Mouse (Mus musculus) gonadal fat pad, adult 2 months (tissue): ENCODE results near the gene Mrpl35. TPM values are rescaled to one million over a fixed set of nuclear protein-coding genes. Genes with fewer than 3 reads are reported as not detected.
A peak's percentile ranks its signal among the peaks of the same experiment; 100 is the strongest.
"Not testable (repeated sequence)": the region's sequence is repeated elsewhere in the genome, so short reads cannot be mapped to it uniquely, and the experiment has no call there.

ENCODE experiments used
- DNase-seq: peaks from one replicate; pipeline ENCODE4 v3.0.0-alpha.2; 2012; ENCODE audit warnings: low read depth
- polyA plus RNA-seq: library from polyadenylated mRNA; depleted of rRNA; stranded (reverse); fragments of >200 nt; gene quantifications from 2 replicates; pipeline ENCODE4 v1.2.3, GENCODE M21; 2012; rRNA removed

Gene Mrpl35
- polyA plus RNA-seq, result 5.8 and 8.1 TPM in 2 replicates

DNA sequence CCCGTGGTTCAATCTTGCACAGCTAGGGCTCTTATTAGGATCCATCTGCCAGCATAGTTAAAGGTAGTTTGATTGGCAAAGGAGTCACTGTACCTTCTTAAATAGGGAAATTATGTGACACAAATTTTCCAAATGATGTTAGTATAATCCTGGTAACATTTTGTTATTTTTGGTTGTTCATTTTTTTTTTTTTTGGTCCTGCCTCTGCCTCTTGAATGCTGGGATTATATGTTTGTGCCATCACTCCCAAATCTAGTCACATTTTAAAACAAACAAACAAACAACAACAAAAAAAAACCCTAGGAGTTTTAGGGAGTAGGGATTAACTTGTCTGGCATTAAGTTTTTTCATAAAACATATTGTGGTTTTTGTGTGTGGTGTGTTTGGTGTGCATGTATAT, at the start of gene Mrpl35:
TSS of gene Mrpl35 (minus strand) at position 101 of the 400 bp plus-strand sequence.
- no peak for DNase-seq

DNA sequence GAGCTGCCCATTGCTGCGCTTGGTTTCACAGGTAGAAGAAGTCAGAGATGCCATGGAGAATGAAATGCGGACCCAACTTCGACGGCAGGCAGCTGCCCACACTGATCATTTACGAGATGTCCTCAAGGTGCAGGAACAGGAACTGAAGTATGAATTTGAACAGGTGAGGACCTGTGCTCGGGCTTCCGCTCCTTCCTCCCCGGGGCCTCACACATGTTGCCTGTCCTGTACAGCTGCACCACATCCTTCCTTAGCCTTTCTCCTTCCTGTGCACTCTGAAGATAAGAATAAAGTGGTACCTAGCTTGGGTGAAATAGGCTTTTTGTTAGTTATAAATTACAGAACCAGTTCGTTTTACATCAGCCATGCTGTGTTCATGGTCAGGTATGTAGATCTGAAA, 44.6 kb upstream of the Mrpl35 start:
- no peak for DNase-seq

DNA sequence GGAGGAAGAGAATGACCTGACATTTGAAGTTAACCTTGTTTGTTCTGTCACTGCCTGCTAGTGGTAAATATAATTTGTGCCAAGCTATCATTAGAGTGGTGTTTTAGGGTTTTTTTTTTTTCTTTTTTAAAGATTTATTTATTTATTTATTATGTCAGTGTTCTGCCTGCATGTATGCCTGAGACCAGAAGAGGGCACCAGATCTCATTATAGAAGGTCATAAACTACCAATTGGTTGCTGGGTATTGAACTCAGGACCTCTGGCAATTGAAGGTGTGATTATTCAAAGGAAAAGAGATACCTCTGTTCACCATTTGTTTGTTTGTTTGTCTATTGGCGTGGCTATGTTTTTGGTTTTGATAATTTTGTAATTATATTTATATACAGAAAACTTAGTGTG, 42.0 kb upstream of the Mrpl35 start:
- no peak for DNase-seq

DNA sequence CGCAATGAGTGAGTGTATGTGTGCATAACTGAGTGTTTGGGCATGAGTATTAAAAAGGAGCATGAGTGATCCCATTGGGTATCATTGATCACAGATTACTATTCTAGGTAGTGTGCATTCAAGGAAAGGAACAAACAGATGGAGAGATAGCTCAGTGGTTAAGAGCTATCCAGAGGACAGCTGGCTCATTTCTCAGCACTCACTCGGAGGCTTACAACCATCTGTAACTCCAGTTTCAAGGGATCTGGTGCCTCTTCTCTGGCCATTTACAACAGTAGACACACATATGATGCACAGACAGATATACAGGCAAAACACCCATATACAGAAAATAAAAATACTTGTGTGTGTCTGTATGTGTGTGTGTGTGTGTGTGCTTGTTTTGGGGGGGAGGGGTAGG, 41.0 kb upstream of the Mrpl35 start:
- no peak for DNase-seq

DNA sequence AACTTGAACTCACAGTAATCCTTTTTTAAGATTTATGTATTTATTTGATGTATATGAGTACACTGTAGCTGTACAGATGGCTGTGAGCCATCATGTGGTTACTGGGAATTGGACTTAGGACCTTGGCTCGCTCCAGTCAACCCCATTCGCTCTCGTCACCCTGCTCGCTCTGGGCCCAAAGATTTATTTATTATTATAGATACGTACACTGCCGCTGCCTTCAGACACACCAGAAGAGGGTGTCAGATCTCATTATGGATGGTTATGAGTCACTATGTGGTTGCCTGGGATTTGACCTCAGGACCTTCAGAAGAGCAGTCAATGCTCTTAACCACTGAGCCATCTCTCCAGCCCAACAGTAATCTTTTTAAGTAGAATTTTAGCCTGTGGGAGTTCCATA, 20.1 kb upstream of the Mrpl35 start:
- not testable (repeated sequence) for DNase-seq

DNA sequence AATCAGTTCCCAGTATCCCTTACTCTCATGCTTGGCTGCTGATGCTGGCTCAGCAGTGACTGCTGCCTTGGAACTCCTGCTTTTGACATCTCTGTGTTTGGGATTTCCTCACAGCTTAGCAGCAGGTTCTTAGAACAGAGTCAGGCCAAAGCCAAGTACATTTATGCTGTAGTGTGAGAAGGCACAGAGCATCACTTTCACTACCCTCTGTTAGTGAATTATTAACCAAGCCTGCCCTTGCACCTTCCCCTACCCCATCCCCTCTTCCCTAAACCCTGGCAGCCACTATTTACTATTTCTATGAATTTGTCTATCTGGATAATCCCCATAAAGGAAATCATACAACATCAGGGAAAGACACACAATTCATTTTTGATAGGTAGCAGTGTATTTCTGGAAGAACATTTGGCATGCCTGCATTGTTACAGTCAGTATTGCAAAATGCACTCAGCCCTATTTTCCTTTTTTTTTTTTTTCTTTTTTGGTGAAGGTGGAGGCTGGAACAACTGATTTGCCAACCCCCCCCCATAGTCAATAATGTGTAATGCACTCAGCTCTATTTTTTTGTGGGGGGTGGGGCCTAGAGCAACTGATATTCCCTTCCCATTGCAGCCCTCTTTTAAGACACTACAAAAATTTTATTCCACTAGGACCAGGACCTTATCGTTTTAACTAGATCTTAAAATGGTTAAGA, 14.0 kb upstream of the Mrpl35 start:
- no peak for DNase-seq

DNA sequence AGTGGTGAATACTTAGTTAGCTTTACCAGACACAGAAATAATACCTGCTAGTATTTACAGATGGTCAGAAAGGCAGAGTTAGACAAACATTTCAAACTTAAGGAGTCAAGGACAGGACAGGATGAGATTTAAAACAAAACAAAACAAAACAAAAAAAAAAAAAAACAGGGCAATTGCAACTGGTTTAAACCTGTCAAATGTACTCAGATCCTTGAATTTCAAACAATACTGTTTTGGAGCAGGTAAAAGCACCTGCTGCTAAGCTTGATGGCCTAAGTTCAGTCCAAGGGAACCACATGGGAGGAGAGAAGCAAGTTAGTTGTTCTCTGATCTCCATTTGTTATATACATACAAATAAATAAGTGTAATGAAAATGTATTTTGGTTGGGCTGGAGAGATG, 13.0 kb upstream of the Mrpl35 start:
- no peak for DNase-seq

DNA sequence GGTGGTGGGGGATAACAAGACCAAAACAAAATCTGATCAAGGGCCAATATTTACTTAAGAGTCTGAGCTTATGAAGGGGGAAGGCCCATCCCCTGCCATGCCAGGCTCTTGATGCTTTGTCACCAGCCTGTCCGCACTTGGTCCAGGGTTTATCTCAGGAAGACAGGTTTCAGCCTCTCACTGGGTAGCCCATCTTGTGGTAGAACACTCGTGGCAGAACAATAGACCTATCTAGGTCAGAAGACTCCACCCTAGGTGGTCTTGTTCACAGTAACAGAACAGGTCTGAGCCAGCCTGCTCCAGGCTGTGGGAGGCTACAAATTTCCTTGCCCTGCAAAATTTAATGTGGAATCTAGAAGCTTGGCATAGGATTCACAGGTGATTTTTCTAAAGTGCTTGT, 10.0 kb upstream of the Mrpl35 start:
- DNase-seq, result no peak

DNA sequence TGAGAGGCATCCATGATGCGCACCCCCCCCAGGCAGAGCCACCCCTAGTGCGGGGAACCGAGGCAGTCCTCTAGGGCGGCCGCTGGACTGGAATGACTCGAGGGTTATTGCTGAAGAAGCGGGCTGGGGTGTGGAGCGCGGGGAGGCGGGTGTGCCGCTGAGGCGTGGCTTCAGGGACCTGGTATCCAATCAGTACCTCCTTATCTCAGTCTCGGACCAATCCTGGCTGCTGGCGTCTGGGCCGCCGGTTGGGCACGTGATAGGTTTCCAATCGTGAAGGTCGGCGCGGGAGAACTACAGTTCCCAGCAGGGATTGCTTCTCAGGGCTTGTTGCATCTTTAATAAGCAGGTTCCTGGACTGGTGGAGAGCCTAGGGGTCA, 4.8 kb upstream of the Mrpl35 start:
- peak; percentile 77 for DNase-seq

DNA sequence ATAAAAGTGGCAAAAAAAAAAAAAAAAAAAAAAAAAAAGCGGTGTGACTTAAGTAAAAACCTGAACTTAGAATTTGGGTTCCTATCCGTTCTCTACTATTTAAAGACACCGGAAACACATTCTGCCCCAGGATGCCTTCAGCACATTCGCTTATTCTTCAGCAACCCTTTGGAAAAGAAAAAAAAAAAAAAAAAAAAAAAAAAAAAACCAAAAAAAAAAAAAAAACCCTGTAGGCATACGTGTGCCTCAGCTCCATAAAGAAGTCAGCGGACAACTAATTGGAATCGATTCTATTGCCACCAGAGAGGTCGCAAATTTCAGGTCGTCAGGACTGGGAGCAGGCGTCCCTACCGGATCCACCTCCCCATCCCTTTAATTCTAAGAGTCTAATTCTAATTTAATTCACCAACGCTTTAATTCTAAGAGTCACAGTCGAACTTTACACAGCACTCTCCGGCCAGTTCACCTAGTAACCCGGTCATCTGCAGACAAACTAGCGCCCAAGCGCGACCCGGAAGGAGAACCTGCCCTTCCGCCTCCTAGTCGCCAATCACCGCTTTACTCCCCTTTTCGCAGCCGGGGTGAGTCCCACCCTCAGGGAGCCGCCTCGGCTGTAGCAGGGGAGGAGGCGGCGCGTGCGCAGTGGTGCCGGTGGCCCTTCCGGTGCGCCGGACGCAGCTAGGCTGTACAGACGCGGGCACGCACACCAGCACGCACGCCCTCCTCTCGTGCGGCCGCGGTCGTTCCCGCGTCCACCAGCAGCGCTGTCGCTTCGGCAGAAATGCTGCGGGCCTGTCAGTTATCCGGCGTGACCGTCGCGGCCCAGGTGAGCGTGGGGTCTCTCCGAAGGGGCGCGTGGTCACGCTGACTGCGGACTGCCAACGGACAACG, 4.2 kb upstream of the Mrpl35 start, which contains the start of gene Immt:
TSS of gene Immt (plus strand) at position 642 of the 891 bp plus-strand sequence.
- peak; percentile 83 for DNase-seq

DNA sequence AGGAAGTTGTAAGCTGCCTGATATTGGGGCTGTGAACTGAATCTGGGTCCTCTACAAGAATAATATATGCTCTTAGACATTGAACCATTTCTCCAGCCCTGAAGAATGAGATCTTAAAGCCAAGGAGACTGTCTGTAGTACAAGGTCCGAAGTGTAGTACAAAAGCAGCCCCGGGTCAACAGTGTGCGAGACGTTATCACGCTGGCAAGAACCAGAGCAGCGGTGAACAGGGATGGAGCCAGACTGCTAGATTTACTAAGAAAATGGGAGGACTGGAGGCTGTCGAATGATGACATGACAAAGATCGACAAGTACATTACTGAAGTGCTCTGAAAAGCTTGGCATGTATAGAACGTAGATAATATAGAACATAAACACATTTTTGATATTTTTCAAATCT, 3.0 kb upstream of the Mrpl35 start:
- DNase-seq, result no peak

DNA sequence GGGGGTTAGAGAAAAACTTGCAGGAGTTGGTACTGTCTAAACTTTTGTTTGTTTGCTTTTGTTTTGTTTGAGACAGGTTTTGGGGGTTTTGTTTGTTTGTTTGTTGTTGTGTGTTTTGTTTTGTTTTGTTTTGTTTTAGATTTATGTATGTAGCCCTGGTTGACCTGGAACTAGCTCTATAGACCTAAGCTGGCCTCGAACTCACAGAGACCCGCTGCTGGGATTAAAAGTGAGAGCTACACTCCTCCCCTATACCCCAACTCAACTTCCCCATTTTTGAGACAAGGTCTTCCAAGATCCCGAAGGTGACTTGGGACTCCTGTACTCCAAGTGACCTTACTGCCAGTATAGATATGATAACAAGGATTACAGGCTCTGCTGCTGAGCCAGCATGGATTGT, 2.8 kb downstream of the Mrpl35 start:
- DNase-seq, result no peak

DNA sequence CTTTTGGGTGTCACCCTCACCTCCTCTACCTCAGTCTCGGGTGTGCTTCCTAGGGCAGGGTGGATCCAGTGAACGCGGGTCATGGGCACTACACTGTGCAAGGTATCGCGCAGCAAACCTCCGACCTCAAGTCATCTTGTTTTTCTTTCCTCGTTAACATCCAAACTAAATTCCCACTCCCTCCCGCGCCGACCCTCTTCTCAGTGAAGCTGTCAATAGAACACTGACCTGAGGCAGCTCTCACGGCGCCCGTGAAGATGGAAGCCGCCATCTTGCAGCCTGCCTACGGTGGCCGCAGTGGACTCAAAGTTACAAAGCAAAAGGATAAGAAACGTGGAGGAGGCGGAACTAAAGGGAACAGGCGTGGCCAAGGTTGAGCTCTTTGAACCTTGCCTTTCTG, 3.3 kb downstream of the Mrpl35 start:
- peak; percentile 68 for DNase-seq

DNA sequence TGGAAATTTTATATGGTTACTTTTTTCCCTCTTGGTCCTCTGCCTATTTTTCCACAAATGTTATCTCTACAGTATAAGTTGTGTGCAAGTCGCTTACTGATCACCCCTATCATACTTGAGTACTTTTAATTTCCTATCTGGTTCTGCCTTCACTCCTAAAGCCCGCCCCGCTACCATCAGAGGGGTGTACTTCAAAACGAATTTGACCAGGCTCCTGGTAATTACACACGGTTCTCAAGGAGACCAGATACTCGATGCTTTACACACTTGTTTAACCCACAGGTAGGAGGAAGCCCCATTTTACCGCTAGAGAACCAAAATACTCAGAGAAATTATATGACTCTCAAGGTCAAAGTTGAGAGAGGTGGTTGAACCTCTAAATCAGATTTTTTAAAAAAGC, 3.7 kb downstream of the Mrpl35 start:
- no peak for DNase-seq

DNA sequence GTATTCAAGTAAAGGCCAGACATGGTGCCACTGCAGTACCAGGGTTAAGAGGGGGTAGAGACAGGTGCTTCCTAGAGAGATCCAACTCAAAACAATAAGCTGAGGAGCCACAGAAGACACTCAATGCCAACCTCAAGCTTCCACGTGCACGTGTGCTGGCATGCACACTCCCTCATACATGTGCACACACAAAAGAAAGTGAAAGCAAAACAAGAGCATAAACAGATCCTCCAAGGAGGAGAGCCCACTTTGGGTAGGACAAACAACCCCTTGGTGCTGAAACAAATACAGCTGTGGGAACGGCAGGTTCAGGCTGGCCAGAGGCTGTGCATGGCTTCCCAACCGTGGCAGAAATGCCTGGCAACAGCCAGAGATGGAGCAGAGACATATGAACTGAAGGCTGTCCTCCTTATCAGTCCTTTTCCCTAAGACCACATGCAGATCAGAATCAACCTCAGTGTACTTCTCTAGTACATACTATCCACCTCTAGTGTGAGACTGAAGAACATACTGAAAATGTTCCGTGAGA, 6.9 kb downstream of the Mrpl35 start:
- no peak for DNase-seq

DNA sequence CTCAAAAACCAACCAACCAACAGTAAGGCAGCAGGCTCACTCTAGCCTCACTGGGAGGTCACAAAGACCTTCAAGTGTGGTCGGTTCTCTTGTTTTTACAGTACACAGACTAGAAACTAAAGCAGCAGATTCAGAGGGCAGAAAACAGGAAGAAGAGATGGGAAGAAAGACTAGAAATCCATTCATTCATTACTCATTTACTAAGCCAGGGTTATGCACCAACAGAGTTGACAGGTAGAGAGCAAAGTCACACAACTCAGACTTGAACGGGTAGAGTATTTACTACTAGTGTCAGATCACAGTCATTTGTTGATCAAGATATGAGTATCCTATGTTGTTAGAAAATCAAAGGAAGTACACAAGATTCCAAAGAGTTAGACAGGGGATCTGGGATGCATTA, 13.9 kb downstream of the Mrpl35 start:
- no peak for DNase-seq

DNA sequence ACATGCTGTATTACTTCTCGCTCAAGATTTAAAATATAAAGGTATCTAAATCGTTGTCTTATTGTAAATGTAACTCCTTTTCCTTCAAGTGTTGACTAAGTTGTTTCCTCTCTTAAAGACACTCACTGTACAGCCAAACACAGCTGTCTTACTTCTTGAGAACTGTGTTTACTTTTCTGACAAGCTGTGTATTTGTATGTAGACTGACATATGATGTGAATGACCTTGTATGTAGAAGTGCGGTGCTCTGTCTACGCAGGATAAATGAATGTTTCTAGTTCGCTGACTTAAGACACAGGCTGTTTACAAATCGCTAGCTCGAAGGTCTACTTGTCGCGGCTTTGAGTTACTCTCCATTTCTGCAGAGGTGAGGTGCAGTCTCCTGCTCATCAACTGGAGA, 16.9 kb downstream of the Mrpl35 start:
- DNase-seq, result no peak

DNA sequence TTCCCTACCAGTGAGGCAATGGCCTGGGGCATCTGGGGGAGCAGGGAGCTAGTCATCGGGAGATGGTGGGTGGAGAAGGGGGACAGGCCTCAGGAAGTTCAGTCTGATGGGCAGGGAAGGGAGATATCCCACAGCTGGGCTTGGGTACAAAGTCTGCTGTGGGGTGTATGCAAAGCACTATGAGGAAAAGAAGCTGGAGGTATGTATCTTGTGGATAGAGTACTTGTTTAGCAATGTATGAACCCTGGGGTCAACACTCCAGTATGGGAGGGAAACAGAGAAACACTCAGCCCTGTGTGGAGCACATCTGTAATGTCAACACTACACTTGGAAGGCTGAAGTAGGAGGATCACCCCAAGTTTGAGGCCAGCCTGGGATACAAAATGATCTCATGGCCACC, 20.1 kb downstream of the Mrpl35 start:
- no peak for DNase-seq

DNA sequence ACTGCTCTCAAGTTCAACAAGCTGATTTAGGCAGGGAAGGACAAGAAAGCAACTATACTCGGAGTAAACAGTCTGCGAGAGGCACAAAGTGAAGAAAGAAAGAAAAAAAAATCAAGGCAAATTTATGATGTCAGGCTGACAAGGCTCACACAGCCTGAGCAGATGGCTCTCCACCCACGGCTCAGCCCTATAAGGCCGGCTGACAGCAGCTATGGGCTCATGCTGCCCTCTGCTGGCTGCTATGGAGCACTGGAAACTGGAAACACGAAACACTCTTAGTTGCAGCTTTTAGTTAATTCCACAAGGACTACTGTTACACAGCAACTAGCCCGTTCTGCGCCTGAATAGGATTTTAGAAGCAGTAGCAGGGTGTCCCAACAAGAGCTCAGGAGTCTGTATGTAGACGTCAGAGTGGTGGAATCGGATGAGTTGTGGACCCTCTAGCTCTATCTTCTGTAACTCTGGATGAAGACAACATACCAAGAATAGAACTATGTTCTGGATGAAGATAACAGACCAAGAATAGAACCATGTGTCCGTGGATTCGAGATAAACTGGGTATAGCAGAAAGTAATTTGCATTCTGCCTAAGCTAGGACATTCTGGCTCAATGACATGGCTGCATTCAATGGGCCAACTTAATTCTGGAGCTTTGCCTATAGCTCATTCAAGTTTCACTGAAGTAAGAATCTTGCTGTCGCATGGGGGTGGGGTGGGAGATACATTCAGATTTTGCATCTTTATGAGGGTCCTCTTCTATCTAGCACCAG, 22.5 kb downstream of the Mrpl35 start:
- no peak for DNase-seq

DNA sequence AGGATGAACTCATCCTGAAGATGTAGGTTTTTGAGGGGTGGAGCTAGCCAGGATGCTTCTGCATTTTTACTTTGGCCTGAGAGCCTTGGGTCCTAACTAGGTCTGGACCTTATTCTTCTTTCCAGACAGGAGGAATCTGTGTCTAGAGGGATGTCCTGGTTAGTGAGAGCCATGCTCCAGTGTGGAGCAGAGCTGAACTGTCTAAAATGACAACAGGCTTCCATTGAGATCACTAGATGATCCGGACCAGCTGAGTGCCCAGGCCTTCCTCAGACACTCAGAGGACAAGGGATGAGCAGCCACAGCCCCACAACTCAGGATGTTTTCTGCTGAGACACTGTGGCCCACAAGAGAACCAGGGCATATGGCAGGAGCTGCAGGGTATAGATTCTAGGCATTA, 23.2 kb downstream of the Mrpl35 start:
- DNase-seq, result no peak

DNA sequence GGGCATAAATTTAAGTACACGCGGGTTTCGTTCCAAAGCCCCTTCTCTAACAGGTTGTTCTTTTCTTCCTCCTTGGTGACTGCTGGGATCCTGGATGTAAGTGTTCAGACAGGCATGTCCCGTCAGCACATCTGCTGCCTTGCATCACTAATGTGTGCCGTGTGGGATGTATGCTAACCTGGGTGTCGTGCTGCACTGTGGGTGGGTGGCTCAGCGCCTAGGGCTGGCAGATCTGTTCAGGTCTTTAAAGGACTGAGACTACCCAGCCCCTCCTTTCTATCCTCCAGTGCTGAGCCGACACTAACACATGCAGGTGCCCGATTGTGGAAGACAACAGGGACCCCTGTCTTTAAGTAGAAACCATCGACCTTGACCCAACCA, 25.1 kb downstream of the Mrpl35 start:
- DNase-seq, result no peak

DNA sequence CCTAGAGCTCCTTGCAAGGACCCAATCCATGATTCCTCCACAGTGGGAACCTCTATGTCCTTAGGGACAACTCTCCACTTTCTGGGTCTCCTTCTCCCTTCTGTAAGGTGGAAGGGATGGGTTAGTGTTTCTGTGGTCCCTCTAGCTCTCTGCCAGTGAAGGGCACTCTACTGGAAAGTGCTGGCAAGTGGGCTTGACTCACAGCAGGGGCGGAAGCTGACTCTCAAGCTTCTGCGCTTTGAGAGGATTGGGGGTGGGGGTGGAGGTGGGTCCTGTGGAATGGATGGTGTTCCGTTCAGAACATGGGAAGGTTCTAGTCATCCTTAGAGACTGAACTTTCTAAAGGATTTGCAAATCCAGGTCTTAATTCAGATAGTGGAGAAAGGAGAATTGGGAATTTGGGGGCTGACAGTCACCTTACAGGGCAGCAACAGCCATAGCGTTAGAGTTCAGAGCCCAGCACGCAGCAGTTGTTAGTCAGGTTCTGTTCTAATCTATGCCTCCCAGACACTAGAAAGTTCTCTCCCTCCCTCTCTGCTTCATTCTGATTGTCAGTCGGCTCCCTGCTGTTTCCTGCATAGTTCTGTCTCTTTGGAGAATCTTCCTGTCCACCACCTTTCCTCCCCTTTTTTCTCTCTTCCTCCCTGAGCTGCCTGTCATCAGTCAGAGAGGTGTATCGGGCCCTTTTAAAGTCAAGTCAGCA, 25.6 kb downstream of the Mrpl35 start:
- no peak for DNase-seq
